Mouse (Mus musculus) midbrain, embryonic 15.5 days (tissue): Measurements from ENCODE around the gene Trim15. TPM values are rescaled to one million over a fixed set of nuclear protein-coding genes. Genes with fewer than 3 reads are reported as not detected.

Experiments
- ATAC-seq: fragments of 200-750 bp; cut with Nextera tagmentation; replicated peaks from 2 replicates; pipeline ENCODE4 v1.8.0; 2017; ENCODE audit warnings: moderate TSS enrichment
- H3K27ac ChIP-seq: fragments of 300-500 bp; sonication (generic); 2 replicates; pipeline ENCODE4 v1.5.1; 2015; ENCODE audit warnings: mild to moderate bottlenecking, inconsistent platforms
- H3K27me3 ChIP-seq: fragments of 300-500 bp; sonication (generic); replicated peaks from 2 replicates; pipeline ENCODE4 v1.6.1; 2015; ENCODE audit warnings: inconsistent platforms
- H3K36me3 ChIP-seq: fragments of 300-500 bp; sonication (generic); replicated peaks from 2 replicates; pipeline ENCODE4 v1.6.1; 2015; ENCODE audit warnings: inconsistent platforms
- H3K4me1 ChIP-seq: fragments of 300-500 bp; sonication (generic); 2 replicates; pipeline ENCODE4 v1.6.1; 2015; ENCODE audit warnings: inconsistent platforms
- H3K4me2 ChIP-seq: fragments of 300-500 bp; sonication (generic); 2 replicates; pipeline ENCODE4 v1.6.1; 2015; ENCODE audit warnings: inconsistent platforms, mild to moderate bottlenecking, moderate library complexity
- H3K4me3 ChIP-seq: fragments of 300-500 bp; sonication (generic); 2 replicates; pipeline ENCODE4 v1.5.1; 2015; ENCODE audit warnings: mild to moderate bottlenecking, inconsistent platforms
- H3K9ac ChIP-seq: fragments of 300-500 bp; sonication (generic); 2 replicates; pipeline ENCODE4 v1.6.1; 2015; ENCODE audit warnings: mild to moderate bottlenecking, inconsistent platforms
- H3K9me3 ChIP-seq: fragments of 300-500 bp; sonication (generic); 2 replicates; pipeline ENCODE4 v1.6.1; 2016; ENCODE audit warnings: inconsistent platforms
- WGBS: fragments of 180-500 bp; shearing (Covaris S2); methylation state at CpG from one replicate; pipeline ENCODE4 v1.1.7; 2015; ENCODE audit warnings: mixed read lengths; 5-methylcytosine and 5-hydroxymethylcytosine counted together
- polyA plus RNA-seq: library from polyadenylated mRNA; unstranded; fragments of >200 nt; fragmentation: Nextera tagmentation; extraction: Ambion mirVana; gene quantifications from 2 replicates; pipeline ENCODE4 v1.2.1, GENCODE M21; 2015

The Trim15 gene
- polyA plus RNA-seq, 1 experiment from 2014 or later, result 1.2 TPM

- H3K27me3 ChIP-seq, result peaks cover 2% of the 10 kb centered on the region; the same call in 1 of the 2 replicates
- no peak overlapping the region for H3K9ac ChIP-seq
- no peak overlapping the region for H3K4me3 ChIP-seq
- 76% methylated on average over 2 of the region's 2 CpGs for WGBS
- no peak overlapping the region for H3K4me2 ChIP-seq
- H3K27ac ChIP-seq, result no peak overlapping the region
- no peaks in the 10 kb centered on the region for H3K9me3 ChIP-seq
- H3K4me1 ChIP-seq, result peaks cover 2% of the 10 kb centered on the region
- 0 out of 2 replicates have a peak, but pooled peaks have one; percentile 31 for ATAC-seq
- peaks cover 27% of the 10 kb centered on the region for H3K36me3 ChIP-seq
Observed at GRCm38 (mm10) chr17:36861680-36862079, 5.3 kb downstream of the Trim15 start.

GRCm38 (mm10) chr17:36858181-36858580, 8.8 kb downstream of the Trim15 start:
- Histone ChIP-seq H3K27me3 (no peaks in the 10 kb centered on the region), H3K36me3 (peaks cover 41% of the 10 kb centered on the region), H3K9me3 (no peaks in the 10 kb centered on the region), H3K4me1 (no peaks in the 10 kb centered on the region), H3K4me3 (no peak overlapping the region), H3K9ac (no peak overlapping the region), H3K4me2 (no peak overlapping the region), H3K27ac (no peak overlapping the region)
- 94% methylated on average over 3 of the region's 3 CpGs for WGBS
- no peak for ATAC-seq

GRCm38 (mm10) chr17:36856236-36856635, 10.8 kb downstream of the Trim15 start:
- no peak overlapping the region for H3K27ac ChIP-seq
- H3K27me3 ChIP-seq, result no peaks in the 10 kb centered on the region
- no peak for ATAC-seq
- H3K4me2 ChIP-seq, result no peak overlapping the region
- no peaks in the 10 kb centered on the region for H3K9me3 ChIP-seq
- H3K9ac ChIP-seq, result no peak overlapping the region
- H3K4me1 ChIP-seq, result no peaks in the 10 kb centered on the region
- 91% methylated on average over 4 of the region's 4 CpGs for WGBS
- H3K36me3 ChIP-seq, result peaks cover 58% of the 10 kb centered on the region
- H3K4me3 ChIP-seq, result no peak overlapping the region

GRCm38 (mm10) chr17:36855484-36855883, 11.5 kb downstream of the Trim15 start:
- Histone ChIP-seq H3K9me3 (no peaks in the 10 kb centered on the region), H3K4me1 (no peaks in the 10 kb centered on the region), H3K27ac (no peak overlapping the region), H3K4me3 (no peak overlapping the region), H3K36me3 (peaks cover 65% of the 10 kb centered on the region), H3K9ac (no peak overlapping the region), H3K27me3 (no peaks in the 10 kb centered on the region), H3K4me2 (no peak overlapping the region)
- WGBS, result 95% methylated on average over 3 of the region's 3 CpGs
- ATAC-seq, result no peak

- Histone ChIP-seq H3K4me3 (no peak overlapping the region), H3K27me3 (no peaks in the 10 kb centered on the region), H3K4me2 (no peak overlapping the region), H3K4me1 (no peaks in the 10 kb centered on the region), H3K36me3 (peaks cover 36% of the 10 kb centered on the region), H3K9ac (no peak overlapping the region), H3K9me3 (no peaks in the 10 kb centered on the region), H3K27ac (no peak overlapping the region)
- 93% methylated on average over 5 of the region's 5 CpGs for WGBS
- ATAC-seq, result no peak
Observed at GRCm38 (mm10) chr17:36851627-36852026, 15.4 kb downstream of the Trim15 start.

GRCm38 (mm10) chr17:36851200-36851599, 15.8 kb downstream of the Trim15 start:
- Histone ChIP-seq H3K36me3 (peaks cover 32% of the 10 kb centered on the region), H3K9me3 (no peaks in the 10 kb centered on the region)
- 89% methylated on average over 5 of the region's 5 CpGs for WGBS

GRCm38 (mm10) chr17:36849992-36850391, 17.0 kb downstream of the Trim15 start:
- no peaks in the 10 kb centered on the region for H3K27me3 ChIP-seq
- no peak overlapping the region for H3K9ac ChIP-seq
- H3K9me3 ChIP-seq, result no peaks in the 10 kb centered on the region
- no peak overlapping the region for H3K4me2 ChIP-seq
- H3K4me1 ChIP-seq, result no peaks in the 10 kb centered on the region
- no peak for ATAC-seq
- H3K27ac ChIP-seq, result no peak overlapping the region
- H3K4me3 ChIP-seq, result no peak overlapping the region
- 89% methylated on average over 2 of the region's 2 CpGs for WGBS
- H3K36me3 ChIP-seq, result peaks cover 23% of the 10 kb centered on the region

More at GRCm38 (mm10) chr17:36851200-36851599, 15.8 kb downstream of the Trim15 start:
- H3K9ac ChIP-seq, result no peak overlapping the region
- H3K4me3 ChIP-seq, result no peak overlapping the region
- no peak overlapping the region for H3K27ac ChIP-seq
- no peak overlapping the region for H3K4me2 ChIP-seq
- no peaks in the 10 kb centered on the region for H3K4me1 ChIP-seq
- H3K27me3 ChIP-seq, result no peaks in the 10 kb centered on the region
- ATAC-seq, result no peak

- Histone ChIP-seq H3K27ac (no peak overlapping the region), H3K27me3 (no peaks in the 10 kb centered on the region), H3K4me2 (no peak overlapping the region), H3K9ac (no peak overlapping the region), H3K4me3 (no peak overlapping the region), H3K36me3 (peaks cover 23% of the 10 kb centered on the region), H3K9me3 (no peaks in the 10 kb centered on the region), H3K4me1 (no peaks in the 10 kb centered on the region)
- WGBS, result 85% methylated on average over 5 of the region's 5 CpGs
- no peak for ATAC-seq
Observed at GRCm38 (mm10) chr17:36848911-36849310, 18.1 kb downstream of the Trim15 start.

GRCm38 (mm10) chr17:36844725-36845124, 22.3 kb downstream of the Trim15 start:
- 88% methylated on average over 1 of the region's 1 CpGs for WGBS
- Histone ChIP-seq H3K9me3 (no peaks in the 10 kb centered on the region), H3K36me3 (no peaks in the 10 kb centered on the region), H3K27ac (no peak overlapping the region), H3K9ac (no peak overlapping the region), H3K4me3 (no peak overlapping the region), H3K27me3 (no peaks in the 10 kb centered on the region), H3K4me1 (no peaks in the 10 kb centered on the region), H3K4me2 (no peak overlapping the region)
- ATAC-seq, result no peak

- no peak for ATAC-seq
- Histone ChIP-seq H3K27me3 (no peaks in the 10 kb centered on the region), H3K9me3 (no peaks in the 10 kb centered on the region), H3K4me2 (no peak overlapping the region), H3K4me3 (no peak overlapping the region), H3K36me3 (no peaks in the 10 kb centered on the region), H3K9ac (no peak overlapping the region), H3K4me1 (peaks cover 2% of the 10 kb centered on the region; the same call in 1 of the 2 replicates), H3K27ac (no peak overlapping the region)
Observed at GRCm38 (mm10) chr17:36844286-36844719, 22.7 kb downstream of the Trim15 start.

GRCm38 (mm10) chr17:36843696-36844095, 23.3 kb downstream of the Trim15 start:
- Histone ChIP-seq H3K9ac (no peak overlapping the region), H3K9me3 (no peaks in the 10 kb centered on the region), H3K27me3 (no peaks in the 10 kb centered on the region), H3K27ac (no peak overlapping the region), H3K4me1 (peaks cover 8% of the 10 kb centered on the region; the same call in 1 of the 2 replicates), H3K36me3 (no peaks in the 10 kb centered on the region), H3K4me3 (no peak overlapping the region), H3K4me2 (no peak overlapping the region)
- 82% methylated on average over 7 of the region's 7 CpGs for whole genome bisulfite sequencing
- ATAC-seq, result no peak

- ATAC-seq, result no peak
- Histone ChIP-seq H3K4me3 (no peak overlapping the region), H3K9me3 (no peaks in the 10 kb centered on the region), H3K27me3 (no peaks in the 10 kb centered on the region), H3K27ac (no peak overlapping the region), H3K4me1 (peaks cover 24% of the 10 kb centered on the region), H3K9ac (no peak overlapping the region), H3K36me3 (no peaks in the 10 kb centered on the region), H3K4me2 (no peak overlapping the region)
Observed at GRCm38 (mm10) chr17:36840961-36841445, 26.0 kb downstream of the Trim15 start.

- Histone ChIP-seq H3K4me1 (peaks cover 26% of the 10 kb centered on the region), H3K27ac (no peak overlapping the region), H3K9me3 (no peaks in the 10 kb centered on the region), H3K4me3 (no peak overlapping the region), H3K36me3 (no peaks in the 10 kb centered on the region), H3K4me2 (no peak overlapping the region), H3K27me3 (no peaks in the 10 kb centered on the region), H3K9ac (no peak overlapping the region)
- 83% methylated on average over 3 of the region's 3 CpGs for WGBS
- ATAC-seq, result no peak
Observed at GRCm38 (mm10) chr17:36839931-36840330, 27.1 kb downstream of the Trim15 start.
